Mouse (Mus musculus): ENCODE data around the gene Prss36. TPM values are rescaled to one million over a fixed set of nuclear protein-coding genes. Genes with fewer than 3 reads are reported as not detected.
"Not testable (repeated sequence)": the region's sequence is repeated elsewhere in the genome, so short reads cannot be mapped to it uniquely, and the experiment has no call there.

The Prss36 gene
- polyA plus RNA-seq, 1 experiment from 2014 or later, result 9.6 TPM

GRCm38 (mm10) chr7:127912938-127913337 is 33.6 kb downstream of the Prss36 start:
- Histone ChIP-seq H3K4me1 (peaks cover 13% of the 10 kb centered on the region; the same call in 1 of the 2 replicates), H3K36me3 (peaks cover 51% of the 10 kb centered on the region), H3K9me3 (no peaks in the 10 kb centered on the region), H3K27ac (0 out of 2 replicates have a peak overlapping the region, but pooled peaks have one; percentile 81), H3K27me3 (no peaks in the 10 kb centered on the region), H3K4me3 (peak overlapping the region; percentile 93), H3K4me2 (replicated peaks) (peak overlapping the region; percentile 65), H3K9ac (peak overlapping the region; percentile 83)
- WGBS, result 25% methylated on average over 4 of the region's 4 CpGs
- no peak for ATAC-seq (ENCODE audit: low FRiP score, low read depth)

- no peaks in the 10 kb centered on the region for H3K9me3 ChIP-seq
- peak; percentile 96 for ATAC-seq (ENCODE audit: low FRiP score, low read depth)
- H3K27ac ChIP-seq, result peak within 1 kb of the TSS; percentile 81
- peak within 1 kb of the TSS; percentile 93 for H3K4me3 ChIP-seq
- H3K9ac ChIP-seq, result peak within 1 kb of the TSS; percentile 83
- no peaks in the 10 kb centered on the region for H3K27me3 ChIP-seq
- H3K36me3 ChIP-seq, result peaks cover 55% of the 10 kb centered on the region
- peak within 1 kb of the TSS; percentile 65 for H3K4me2 ChIP-seq (replicated peaks)
- peaks cover 13% of the 10 kb centered on the region; the same call in 1 of the 2 replicates for H3K4me1 ChIP-seq
- WGBS, result under 1% methylated on average over 40 of the region's 40 CpGs
Measured at GRCm38 (mm10) chr7:127912190-127912871, 34.2 kb downstream of the Prss36 start, which contains the start of gene Kat8. Gene Kat8, plus strand, starts transcription at chr7:127912516.

- no peak for ATAC-seq (ENCODE audit: low FRiP score, low read depth)
- H3K36me3 ChIP-seq, result peaks cover 50% of the 10 kb centered on the region
- H3K4me1 ChIP-seq, result peaks cover 26% of the 10 kb centered on the region
- no peak overlapping the region for H3K4me3 ChIP-seq
- no peaks in the 10 kb centered on the region for H3K9me3 ChIP-seq
- H3K9ac ChIP-seq, result no peak overlapping the region
- no peaks in the 10 kb centered on the region for H3K27me3 ChIP-seq
- 88% methylated on average over 4 of the region's 4 CpGs for WGBS
- no peak overlapping the region for H3K4me2 ChIP-seq (replicated peaks)
- H3K27ac ChIP-seq, result no peak overlapping the region
Measured at GRCm38 (mm10) chr7:127908656-127909055, 37.9 kb downstream of the Prss36 start.

GRCm38 (mm10) chr7:127907939-127908338 is 38.6 kb downstream of the Prss36 start:
- Histone ChIP-seq H3K36me3 (peaks cover 50% of the 10 kb centered on the region), H3K27ac (no peak overlapping the region), H3K4me2 (replicated peaks) (no peak overlapping the region), H3K27me3 (no peaks in the 10 kb centered on the region), H3K4me3 (no peak overlapping the region), H3K4me1 (peaks cover 20% of the 10 kb centered on the region), H3K9me3 (no peaks in the 10 kb centered on the region), H3K9ac (no peak overlapping the region)
- 93% methylated on average over 12 of the region's 12 CpGs for WGBS
- no peak for ATAC-seq (ENCODE audit: low FRiP score, low read depth)

GRCm38 (mm10) chr7:127903971-127904796 is 42.3 kb downstream of the Prss36 start, which contains the start of gene Bckdk:
Gene Bckdk, plus strand, starts transcription at chr7:127904082.
- peaks cover 12% of the 10 kb centered on the region for H3K4me1 ChIP-seq
- H3K4me2 ChIP-seq (replicated peaks), result peak within 1 kb of the TSS; percentile 83
- H3K36me3 ChIP-seq, result peaks cover 40% of the 10 kb centered on the region
- WGBS, result 5% methylated on average over 38 of the region's 38 CpGs
- H3K27ac ChIP-seq, result peak within 1 kb of the TSS; percentile 80
- H3K9ac ChIP-seq, result peak within 1 kb of the TSS; percentile 83
- H3K4me3 ChIP-seq, result peak within 1 kb of the TSS; percentile 60
- no peaks in the 10 kb centered on the region for H3K9me3 ChIP-seq
- peaks cover 5% of the 10 kb centered on the region; the same call in 1 of the 2 replicates for H3K27me3 ChIP-seq
- ATAC-seq (ENCODE audit: low FRiP score, low read depth), result peak; percentile 91

GRCm38 (mm10) chr7:127901772-127902171 is 44.8 kb downstream of the Prss36 start:
- no peak overlapping the region for H3K4me2 ChIP-seq (replicated peaks)
- 81% methylated on average over 2 of the region's 2 CpGs for WGBS
- H3K27me3 ChIP-seq, result peaks cover 6% of the 10 kb centered on the region; the same call in 1 of the 2 replicates
- H3K9me3 ChIP-seq, result no peaks in the 10 kb centered on the region
- H3K36me3 ChIP-seq, result peaks cover 16% of the 10 kb centered on the region
- H3K4me1 ChIP-seq, result peaks cover 12% of the 10 kb centered on the region
- no peak overlapping the region for H3K4me3 ChIP-seq
- no peak overlapping the region for H3K9ac ChIP-seq
- ATAC-seq (ENCODE audit: low FRiP score, low read depth), result no peak
- no peak overlapping the region for H3K27ac ChIP-seq

GRCm38 (mm10) chr7:127899997-127900396 is 46.5 kb downstream of the Prss36 start:
- peaks cover 9% of the 10 kb centered on the region for H3K4me1 ChIP-seq
- no peak overlapping the region for H3K27ac ChIP-seq
- no peak overlapping the region for H3K4me2 ChIP-seq (replicated peaks)
- WGBS, result 47% methylated on average over 7 of the region's 7 CpGs
- H3K36me3 ChIP-seq, result no peaks in the 10 kb centered on the region
- peaks cover 6% of the 10 kb centered on the region; the same call in 1 of the 2 replicates for H3K27me3 ChIP-seq
- H3K9me3 ChIP-seq, result no peaks in the 10 kb centered on the region
- ATAC-seq (ENCODE audit: low FRiP score, low read depth), result no peak
- H3K4me3 ChIP-seq, result no peak overlapping the region
- no peak overlapping the region for H3K9ac ChIP-seq

- Histone ChIP-seq H3K9ac (peak overlapping the region; percentile 40; the same call in 1 of the 2 replicates), H3K4me1 (peaks cover 11% of the 10 kb centered on the region), H3K4me3 (no peak overlapping the region), H3K4me2 (replicated peaks) (no peak overlapping the region), H3K36me3 (peaks cover 6% of the 10 kb centered on the region; the same call in 1 of the 2 replicates), H3K27me3 (peaks cover 6% of the 10 kb centered on the region; the same call in 1 of the 2 replicates), H3K27ac (no peak overlapping the region), H3K9me3 (no peaks in the 10 kb centered on the region)
- no peak for ATAC-seq (ENCODE audit: low FRiP score, low read depth)
- 31% methylated on average over 10 of the region's 10 CpGs for WGBS
Measured at GRCm38 (mm10) chr7:127898179-127898956, 48.2 kb downstream of the Prss36 start.

GRCm38 (mm10) chr7:127897542-127897941 is 49.0 kb downstream of the Prss36 start:
- no peaks in the 10 kb centered on the region for H3K9me3 ChIP-seq
- no peak overlapping the region for H3K4me3 ChIP-seq
- no peak for ATAC-seq (ENCODE audit: low FRiP score, low read depth)
- H3K4me1 ChIP-seq, result peaks cover 11% of the 10 kb centered on the region
- H3K36me3 ChIP-seq, result peaks cover 15% of the 10 kb centered on the region
- H3K4me2 ChIP-seq (replicated peaks), result no peak overlapping the region
- H3K27me3 ChIP-seq, result peaks cover 6% of the 10 kb centered on the region; the same call in 1 of the 2 replicates
- no peak overlapping the region for H3K27ac ChIP-seq
- H3K9ac ChIP-seq, result no peak overlapping the region
- 90% methylated on average over 7 of the region's 7 CpGs for WGBS

- H3K9me3 ChIP-seq, result no peaks in the 10 kb centered on the region
- H3K4me1 ChIP-seq, result peaks cover 11% of the 10 kb centered on the region
- no peak overlapping the region for H3K4me3 ChIP-seq
- H3K27me3 ChIP-seq, result peaks cover 6% of the 10 kb centered on the region; the same call in 1 of the 2 replicates
- no peak overlapping the region for H3K9ac ChIP-seq
- peaks cover 25% of the 10 kb centered on the region for H3K36me3 ChIP-seq
- no peak overlapping the region for H3K4me2 ChIP-seq (replicated peaks)
- 63% methylated on average over 13 of the region's 13 CpGs for WGBS
- H3K27ac ChIP-seq, result no peak overlapping the region
- no peak for ATAC-seq (ENCODE audit: low FRiP score, low read depth)
Measured at GRCm38 (mm10) chr7:127896384-127896783, 50.1 kb downstream of the Prss36 start.

- H3K27ac ChIP-seq, result 0 out of 2 replicates have a peak overlapping the region, but pooled peaks have one; percentile 6
- H3K9ac ChIP-seq; H3K9me3 ChIP-seq; H3K27me3 ChIP-seq; ATAC-seq (ENCODE audit: low FRiP score, low read depth): not testable (repeated sequence)
- WGBS, result 73% methylated on average over 7 of the region's 7 CpGs
- H3K36me3 ChIP-seq, result peaks cover 28% of the 10 kb centered on the region
- H3K4me2 ChIP-seq (replicated peaks), result peak overlapping the region; percentile 83
- peaks cover 11% of the 10 kb centered on the region for H3K4me1 ChIP-seq
- peak overlapping the region; percentile 64 for H3K4me3 ChIP-seq
Measured at GRCm38 (mm10) chr7:127895891-127896290, 50.6 kb downstream of the Prss36 start.
